Mouse (Mus musculus) heart, postnatal 0 days (tissue): Measurements from ENCODE around the gene Smc4.

ENCODE experiments used
- CTCF ChIP-seq: IDR thresholded peaks from 2 replicates; pipeline ENCODE4 v1.5.1; 2016; ENCODE audit warnings: antibody characterized with exemption, control low read depth, low read depth
- EP300 ChIP-seq: IDR thresholded peaks from 2 replicates; pipeline ENCODE4 v1.6.1; 2016; ENCODE audit warnings: antibody characterized with exemption, low read depth

GRCm38 (mm10) chr3:68977696-68978095 is 26.8 kb upstream of the Smc4 start:
- no peak for TF ChIP-seq CTCF
- no peak for TF ChIP-seq EP300
